Mouse (Mus musculus) midbrain, embryonic 14.5 days (tissue): ENCODE data around the gene Rad51c. TPM values are rescaled to one million over a fixed set of nuclear protein-coding genes. Genes with fewer than 3 reads are reported as not detected.
"Not testable (repeated sequence)": the region's sequence is repeated elsewhere in the genome, so short reads cannot be mapped to it uniquely, and the experiment has no call there.

Experiments
- ATAC-seq: fragments of 200-750 bp; cut with Nextera tagmentation; 2 replicates; pipeline ENCODE4 v1.8.0; 2017; ENCODE audit warnings: moderate number of reproducible peaks, moderate library complexity; ENCODE audit not compliant: low FRiP score, low TSS enrichment
- DNase-seq: peaks from one replicate; pipeline ENCODE4 v3.0.0-alpha.2; 2015
- H3K27ac ChIP-seq: fragments of 300-500 bp; sonication (generic); replicated peaks from 2 replicates; pipeline ENCODE4 v1.5.1; 2014; ENCODE audit warnings: mild to moderate bottlenecking, low read depth, low read length, moderate library complexity
- H3K27me3 ChIP-seq: fragments of 300-500 bp; sonication (generic); 2 replicates; pipeline ENCODE4 v1.6.1; 2014; ENCODE audit warnings: low read length, control low read depth, mixed read lengths; ENCODE audit not compliant: control insufficient read depth, insufficient read depth
- H3K36me3 ChIP-seq: fragments of 300-500 bp; sonication (generic); 2 replicates; pipeline ENCODE4 v1.6.1; 2014; ENCODE audit warnings: low read length, control low read depth; ENCODE audit not compliant: control insufficient read depth, insufficient read depth
- H3K4me1 ChIP-seq: fragments of 300-500 bp; sonication (generic); 2 replicates; pipeline ENCODE4 v1.6.1; 2014; ENCODE audit warnings: mild to moderate bottlenecking, antibody characterized with exemption, low read length, control low read depth; ENCODE audit not compliant: control insufficient read depth, insufficient read depth
- H3K4me2 ChIP-seq: fragments of 300-500 bp; sonication (generic); 2 replicates; pipeline ENCODE4 v1.6.1; 2014; ENCODE audit warnings: mild to moderate bottlenecking, low read length, moderate library complexity
- H3K4me3 ChIP-seq: fragments of 300-500 bp; sonication (generic); replicated peaks from 2 replicates; pipeline ENCODE4 v1.5.1; 2014; ENCODE audit warnings: low read depth, low read length
- H3K9ac ChIP-seq: fragments of 300-500 bp; sonication (generic); replicated peaks from 2 replicates; pipeline ENCODE4 v1.6.1; 2014; ENCODE audit warnings: mild to moderate bottlenecking, low read length, moderate library complexity
- H3K9me3 ChIP-seq: fragments of 300-500 bp; sonication (generic); 2 replicates; pipeline ENCODE4 v1.6.1; 2016; ENCODE audit warnings: low read length, control low read depth, mixed read lengths; ENCODE audit not compliant: control insufficient read depth
- WGBS: fragments of 180-500 bp; shearing (Covaris S2); extraction: QIAGEN DNeasy Blood & Tissue Kit; methylation state at CpG from one replicate; pipeline ENCODE4 v1.1.7; 2014; 5-methylcytosine and 5-hydroxymethylcytosine counted together
- polyA plus RNA-seq: library from polyadenylated mRNA; unstranded; fragments of >200 nt; fragmentation: Nextera tagmentation; extraction: Ambion mirVana; gene quantifications from 2 replicates; pipeline ENCODE4 v1.2.1, GENCODE M21; 2014

The Rad51c gene
- polyA plus RNA-seq: 3.3 and 5.6 TPM in 2 replicates

DNA sequence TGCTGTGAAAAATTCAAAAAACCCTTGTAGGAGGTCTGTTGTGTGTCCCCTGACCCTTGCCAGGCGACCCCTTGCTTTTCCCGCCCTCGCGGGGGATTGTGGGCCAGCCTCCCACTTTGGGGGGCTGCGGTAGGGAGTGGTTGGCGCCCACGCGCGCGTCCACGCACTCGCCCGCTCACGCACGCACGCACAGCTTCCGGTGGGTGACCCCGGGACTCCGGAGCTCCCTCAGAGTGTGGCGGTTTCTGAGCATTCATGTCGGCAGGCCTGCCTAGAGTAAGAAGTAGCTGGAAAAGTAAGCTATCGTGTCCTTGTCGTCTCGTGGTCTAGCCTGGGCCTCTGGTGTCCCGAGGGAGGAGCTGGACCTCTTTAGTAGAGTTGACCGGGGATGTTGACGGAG lies at the start of gene Rad51c, which contains the start of gene Tex14:
TSS of gene Rad51c (minus strand) at position 79 of the 400 bp plus-strand sequence.
TSS of gene Tex14 (plus strand) at position 190 of the 400 bp plus-strand sequence.
- 78% methylated on average over 27 of the region's 27 CpGs for WGBS
- no peak for DNase-seq
- H3K9ac ChIP-seq: peak within 1 kb of the TSS; percentile 75

DNA sequence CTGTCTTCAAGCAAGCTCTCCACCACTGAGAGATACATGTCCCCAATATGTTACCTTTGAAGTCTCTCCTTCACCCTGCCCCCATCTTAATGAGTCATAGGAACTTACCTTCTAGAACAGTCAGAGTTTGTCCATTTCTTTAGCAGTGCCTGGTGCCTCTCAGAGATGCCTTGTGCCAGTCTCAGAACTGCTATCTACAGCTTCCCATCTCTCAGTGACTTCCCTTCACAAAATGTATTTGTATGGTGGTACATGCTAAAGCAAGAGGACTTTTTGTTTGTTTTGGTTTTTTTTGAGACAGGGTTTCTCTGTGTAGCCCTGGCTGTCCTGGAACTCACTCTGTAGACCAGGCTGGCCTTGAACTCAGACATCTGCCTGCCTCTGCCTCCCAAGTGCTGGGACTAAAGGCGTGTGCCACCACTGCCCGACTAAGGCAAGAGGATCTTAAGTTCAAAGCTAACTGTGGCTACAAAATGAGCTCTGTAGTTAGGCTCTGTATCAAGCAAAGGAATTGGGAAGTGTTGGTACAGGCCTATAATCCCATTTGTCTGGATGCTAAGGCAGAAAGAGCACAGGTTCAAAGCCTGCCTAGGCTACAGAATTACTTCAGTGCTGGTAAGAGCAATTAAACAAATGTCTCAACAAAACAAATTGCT lies 49.4 kb upstream of the Rad51c start:
- 85% methylated on average over 2 of the region's 2 CpGs for WGBS
- no peak overlapping the region for H3K4me3 ChIP-seq

More for the DNA sequence above, at the start of gene Rad51c, which contains the start of gene Tex14:
- H3K27me3 ChIP-seq: no peaks in the 10 kb centered on the region
- peak within 1 kb of the TSS; percentile 95 for H3K27ac ChIP-seq
- ATAC-seq: peak; percentile 20; the same call in 1 of the 2 replicates
- H3K9me3 ChIP-seq: no peaks in the 10 kb centered on the region
- no peaks in the 10 kb centered on the region for H3K36me3 ChIP-seq
- H3K4me1 ChIP-seq: peaks cover 4% of the 10 kb centered on the region
- peak within 1 kb of the TSS; percentile 59 for H3K4me3 ChIP-seq
- H3K4me2 ChIP-seq: peak within 1 kb of the TSS; percentile 74

DNA sequence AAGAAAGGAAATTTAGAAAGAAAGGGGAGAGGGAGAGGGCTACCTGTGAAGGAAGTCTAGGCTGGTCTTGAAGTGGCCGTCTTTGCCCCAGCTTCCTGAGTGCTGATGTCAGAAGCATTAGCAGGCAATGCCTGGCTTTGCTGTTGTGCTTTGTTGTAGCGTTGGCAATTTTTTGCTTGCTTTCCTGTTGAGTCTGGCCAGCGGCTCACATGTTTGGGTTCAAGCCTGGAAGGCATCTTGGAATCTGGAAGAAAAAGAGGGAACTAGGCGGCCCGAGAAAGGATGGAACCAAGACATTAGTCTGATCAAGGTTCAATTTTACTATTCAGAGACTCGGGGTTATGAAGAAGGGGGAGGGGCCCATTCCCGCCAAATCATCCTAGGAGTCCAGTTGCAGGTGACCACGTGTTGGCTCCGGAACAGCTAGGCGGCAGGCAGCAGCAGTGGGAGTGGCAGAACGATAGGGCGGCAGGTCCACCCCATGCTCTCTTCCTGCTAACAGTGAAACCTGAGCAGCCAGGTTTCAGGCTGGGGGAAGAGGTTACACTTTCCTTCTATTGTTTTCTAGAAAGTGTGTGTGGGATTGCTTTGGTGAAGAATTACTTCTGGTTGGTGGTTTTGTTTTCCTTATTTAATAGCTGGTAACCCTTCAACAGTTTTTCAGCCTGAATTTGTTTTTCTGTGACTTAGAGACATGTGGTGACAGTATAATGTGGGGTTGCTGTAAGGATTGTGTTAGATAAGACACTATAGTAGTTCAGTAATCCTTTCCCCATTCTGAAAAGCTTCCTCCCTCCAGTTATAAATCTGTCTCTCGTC lies 48.7 kb upstream of the Rad51c start:
- no peak for DNase-seq

More for the DNA sequence above, 49.4 kb upstream of the Rad51c start:
- no peak for DNase-seq
- H3K36me3 ChIP-seq: no peaks in the 10 kb centered on the region
- H3K4me2 ChIP-seq: no peak overlapping the region
- no peak for ATAC-seq
- H3K9ac ChIP-seq: no peak overlapping the region
- no peaks in the 10 kb centered on the region for H3K4me1 ChIP-seq
- no peaks in the 10 kb centered on the region for H3K9me3 ChIP-seq
- H3K27ac ChIP-seq: no peak overlapping the region
- no peaks in the 10 kb centered on the region for H3K27me3 ChIP-seq

DNA sequence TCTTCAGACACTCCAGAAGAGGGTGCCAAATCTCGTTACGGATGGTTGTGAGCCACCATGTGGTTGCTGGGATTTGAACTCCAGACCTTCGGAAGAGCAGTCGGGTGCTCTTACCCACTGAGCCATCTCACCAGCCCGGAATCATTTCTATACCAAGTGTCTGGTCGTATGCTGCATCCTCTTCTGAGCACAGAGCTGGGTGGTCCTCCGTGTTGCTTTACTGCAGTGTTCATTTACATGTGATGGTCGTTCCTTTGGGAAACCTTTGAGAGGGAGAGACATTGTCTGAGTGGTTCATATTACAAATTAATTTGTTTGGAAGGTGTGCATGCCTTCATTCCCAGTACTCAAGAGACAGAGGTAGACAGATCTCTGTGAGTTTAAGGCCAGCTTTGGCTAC lies 48.0 kb upstream of the Rad51c start:
- not testable (repeated sequence) for ATAC-seq, H3K4me3 ChIP-seq
- WGBS: 77% methylated on average over 6 of the region's 8 CpGs

More for the DNA sequence above, 48.7 kb upstream of the Rad51c start:
- no peak overlapping the region for H3K9ac ChIP-seq
- no peaks in the 10 kb centered on the region for H3K36me3 ChIP-seq
- no peak overlapping the region for H3K27ac ChIP-seq
- WGBS: 37% methylated on average over 13 of the region's 13 CpGs
- no peaks in the 10 kb centered on the region for H3K9me3 ChIP-seq
- H3K27me3 ChIP-seq: no peaks in the 10 kb centered on the region
- H3K4me3 ChIP-seq: no peak overlapping the region
- no peaks in the 10 kb centered on the region for H3K4me1 ChIP-seq
- ATAC-seq: no peak
- H3K4me2 ChIP-seq: no peak overlapping the region

DNA sequence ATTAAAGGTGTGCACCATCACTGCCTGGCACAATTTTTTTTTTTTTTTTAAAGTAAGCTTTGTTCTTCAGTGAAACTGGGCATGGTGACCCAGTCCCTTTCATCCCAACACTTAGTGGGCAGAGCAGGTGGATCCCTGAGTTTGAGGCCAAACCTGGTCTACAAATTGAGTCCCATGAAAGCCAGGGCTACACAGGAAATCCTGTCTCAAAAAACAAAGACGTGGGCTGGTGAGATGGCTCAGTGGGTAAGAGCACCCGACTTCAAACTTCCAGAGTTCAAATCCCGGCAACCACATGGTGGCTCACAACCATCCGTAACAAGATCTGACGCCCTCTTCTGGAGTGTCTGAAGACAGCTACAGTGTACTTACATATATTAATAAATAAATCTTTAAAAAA lies 45.1 kb upstream of the Rad51c start:
- H3K4me1 ChIP-seq, H3K9ac ChIP-seq, ATAC-seq, DNase-seq, H3K9me3 ChIP-seq, H3K27me3 ChIP-seq, H3K4me2 ChIP-seq, H3K27ac ChIP-seq, H3K4me3 ChIP-seq, H3K36me3 ChIP-seq: not testable (repeated sequence)
- 63% methylated on average over 5 of the region's 5 CpGs for WGBS

More for the DNA sequence above, 48.0 kb upstream of the Rad51c start:
- DNase-seq, H3K27ac ChIP-seq, H3K27me3 ChIP-seq, H3K36me3 ChIP-seq, H3K9ac ChIP-seq, H3K9me3 ChIP-seq, H3K4me2 ChIP-seq, H3K4me1 ChIP-seq: not testable (repeated sequence)

DNA sequence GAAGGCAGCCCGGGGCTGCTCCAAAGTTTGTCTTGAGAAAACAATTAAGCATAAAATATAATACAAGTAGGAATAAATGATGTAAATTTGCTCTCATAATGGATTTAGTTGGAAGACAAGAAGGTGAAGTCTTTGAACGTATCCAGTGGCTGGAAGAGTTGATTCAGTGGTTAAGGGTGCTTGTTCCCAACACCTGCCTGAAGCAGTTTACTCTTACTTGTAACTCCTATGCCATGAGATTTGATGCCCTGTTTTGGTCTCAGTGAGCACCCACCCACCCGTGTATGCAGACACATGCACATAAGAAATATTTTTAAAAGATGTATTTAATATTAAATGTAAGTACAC lies 44.4 kb upstream of the Rad51c start:
- ATAC-seq (no peak), DNase-seq (no peak)
- H3K9ac ChIP-seq: no peak overlapping the region
- H3K27me3 ChIP-seq: no peaks in the 10 kb centered on the region
- no peaks in the 10 kb centered on the region for H3K9me3 ChIP-seq
- H3K4me1 ChIP-seq: no peaks in the 10 kb centered on the region
- H3K27ac ChIP-seq: 0 out of 2 replicates have a peak overlapping the region, but pooled peaks have one; percentile 3
- WGBS: 11% methylated on average over 3 of the region's 3 CpGs
- no peak overlapping the region for H3K4me3 ChIP-seq
- no peak overlapping the region for H3K4me2 ChIP-seq
- no peaks in the 10 kb centered on the region for H3K36me3 ChIP-seq

DNA sequence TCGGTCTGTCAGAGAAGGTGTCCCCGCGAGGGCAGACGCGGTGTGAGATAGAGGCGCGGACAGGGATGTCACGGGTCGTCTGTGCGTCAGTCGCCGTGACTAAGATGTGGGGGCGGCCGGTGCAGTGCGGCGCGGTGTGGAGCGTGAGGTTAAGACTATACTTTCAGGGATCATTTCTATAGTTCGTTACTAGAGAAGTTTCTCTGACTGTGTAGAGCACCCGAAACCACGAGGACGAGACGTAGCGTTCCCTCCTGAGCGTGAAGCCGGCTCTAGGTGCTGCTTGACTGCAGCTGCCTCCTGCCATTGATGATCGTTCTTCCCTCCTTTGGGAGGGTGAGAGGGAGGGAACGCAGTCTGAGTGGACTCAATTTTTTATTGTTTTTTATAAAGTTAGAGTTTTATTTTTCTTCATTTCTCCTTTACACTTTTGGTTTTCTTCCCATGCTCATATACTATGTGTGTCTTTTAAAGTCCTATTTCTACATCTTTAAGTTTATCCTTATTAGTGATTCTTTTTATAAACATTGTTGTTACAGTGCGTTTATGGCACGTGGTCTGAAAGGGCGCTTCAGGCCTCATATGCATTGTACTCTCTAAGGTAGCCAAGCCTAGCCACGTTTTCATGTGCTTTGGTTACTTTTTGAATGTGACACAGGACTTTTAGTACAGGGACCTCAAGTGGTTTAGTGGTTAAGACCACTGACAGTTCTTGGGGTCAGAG lies 43.9 kb upstream of the Rad51c start:
- not testable (repeated sequence) for H3K4me1 ChIP-seq, H3K9me3 ChIP-seq, H3K4me2 ChIP-seq, H3K27me3 ChIP-seq, H3K36me3 ChIP-seq, H3K9ac ChIP-seq, H3K4me3 ChIP-seq
- DNase-seq (peak; percentile 76), ATAC-seq (peak; percentile 96)
- under 1% methylated on average over 6 of the region's 32 CpGs for WGBS
- H3K27ac ChIP-seq: peak overlapping the region; percentile 76; the same call in 1 of the 2 replicates

DNA sequence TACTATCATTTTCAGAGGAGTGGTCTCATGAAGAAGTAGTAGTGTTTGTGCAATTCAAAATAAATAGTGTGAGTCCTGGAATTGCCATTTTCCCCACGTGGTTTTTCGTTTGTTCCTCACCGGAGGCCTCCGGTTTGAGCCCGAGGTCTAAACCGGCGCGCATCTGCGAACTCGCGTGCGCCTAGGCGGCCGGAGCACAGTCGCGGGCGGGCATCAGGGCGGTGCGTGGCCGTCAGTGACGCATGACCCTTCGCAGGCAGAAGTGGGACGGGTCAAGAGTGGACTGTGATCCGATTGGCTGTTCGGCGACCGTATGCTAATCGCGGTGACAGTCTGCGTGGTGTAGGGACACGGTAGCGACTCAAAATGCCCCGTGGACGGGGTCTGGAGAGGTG lies 43.3 kb upstream of the Rad51c start:
- H3K36me3 ChIP-seq, H3K27me3 ChIP-seq, H3K9me3 ChIP-seq, H3K4me1 ChIP-seq: not testable (repeated sequence)
- under 1% methylated on average over 30 of the region's 34 CpGs for WGBS
- ATAC-seq (peak; percentile 96), DNase-seq (peak; percentile 79)
- Histone ChIP-seq H3K4me3 (peak overlapping the region; percentile 29), H3K9ac (peak overlapping the region; percentile 36; the same call in 1 of the 2 replicates), H3K27ac (peak overlapping the region; percentile 76), H3K4me2 (peak overlapping the region; percentile 55)
